Mouse (Mus musculus) limb, embryonic 13.5 days (tissue): Measurements from ENCODE around the gene Kcnn3. TPM values are rescaled to one million over a fixed set of nuclear protein-coding genes. Genes with fewer than 3 reads are reported as not detected.
A peak's percentile ranks its signal among the peaks of the same experiment; 100 is the strongest.

Experiments
- ATAC-seq: fragments of 200-750 bp; cut with Nextera tagmentation; 2 replicates; pipeline ENCODE4 v1.8.0; 2017; ENCODE audit warnings: low read depth, moderate number of reproducible peaks, moderate TSS enrichment; ENCODE audit not compliant: low FRiP score
- H3K27ac ChIP-seq: fragments of 300-500 bp; sonication (generic); 2 replicates; pipeline ENCODE4 v1.5.1; 2015; ENCODE audit warnings: inconsistent platforms, mild to moderate bottlenecking, moderate library complexity
- H3K27me3 ChIP-seq: fragments of 300-500 bp; sonication (generic); 2 replicates; pipeline ENCODE4 v1.6.1; 2015; ENCODE audit warnings: mild to moderate bottlenecking, inconsistent platforms
- H3K36me3 ChIP-seq: fragments of 300-500 bp; sonication (generic); 2 replicates; pipeline ENCODE4 v1.6.1; 2015; ENCODE audit warnings: inconsistent platforms, mild to moderate bottlenecking, moderate library complexity
- H3K4me1 ChIP-seq: fragments of 300-500 bp; sonication (generic); 2 replicates; pipeline ENCODE4 v1.6.1; 2015; ENCODE audit warnings: inconsistent platforms
- H3K4me2 ChIP-seq: fragments of 300-500 bp; sonication (generic); replicated peaks from 2 replicates; pipeline ENCODE4 v1.6.1; 2015; ENCODE audit warnings: inconsistent platforms, mild to moderate bottlenecking, moderate library complexity
- H3K4me3 ChIP-seq: fragments of 300-500 bp; sonication (generic); 2 replicates; pipeline ENCODE4 v1.5.1; 2015; ENCODE audit warnings: moderate library complexity, mild to moderate bottlenecking, inconsistent platforms
- H3K9ac ChIP-seq: fragments of 300-500 bp; sonication (generic); 2 replicates; pipeline ENCODE4 v1.6.1; 2015; ENCODE audit warnings: mild to moderate bottlenecking, inconsistent platforms
- H3K9me3 ChIP-seq: fragments of 300-500 bp; sonication (generic); 2 replicates; pipeline ENCODE4 v1.6.1; 2016; ENCODE audit warnings: inconsistent platforms
- WGBS: fragments of 180-500 bp; shearing (Covaris S2); methylation state at CpG from one replicate; pipeline ENCODE4 v1.1.7; 2015; 5-methylcytosine and 5-hydroxymethylcytosine counted together
- polyA plus RNA-seq: library from polyadenylated mRNA; unstranded; fragments of >200 nt; fragmentation: Nextera tagmentation; extraction: Ambion mirVana; gene quantifications from 2 replicates; pipeline ENCODE4 v1.2.1, GENCODE M21; 2015

Kcnn3 gene
- polyA plus RNA-seq: 3.5 and 3.6 TPM in 2 replicates

DNA sequence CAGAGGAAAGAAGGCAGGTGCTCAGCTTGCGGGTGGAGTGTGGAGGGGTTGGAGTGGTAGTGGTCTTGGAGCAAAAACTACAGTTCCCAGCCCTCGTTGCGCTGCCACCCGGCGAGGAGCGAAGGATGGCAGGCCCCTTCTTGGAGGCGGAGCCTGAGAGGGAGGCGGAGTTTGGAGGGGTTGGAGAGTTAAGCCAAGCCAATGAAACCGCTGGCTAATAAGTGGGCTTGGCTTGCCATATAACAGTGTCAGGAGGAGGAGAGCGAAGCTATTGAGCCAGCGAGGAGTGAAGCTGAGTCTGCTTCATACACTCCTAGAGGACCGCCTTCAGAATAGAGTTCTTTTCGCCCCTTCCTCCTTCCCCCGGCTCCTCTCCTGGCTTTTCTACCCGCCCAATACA, at the start of gene Kcnn3:
Gene Kcnn3, plus strand, starts transcription at position 271 of the 400 bp plus-strand sequence.
- Histone ChIP-seq H3K9ac (peak within 1 kb of the TSS; percentile 68), H3K4me1 (peaks cover 36% of the 10 kb centered on the region), H3K4me2 (peak within 1 kb of the TSS; percentile 94), H3K27ac (no peak within 1 kb of the TSS), H3K36me3 (no peaks in the 10 kb centered on the region), H3K4me3 (peak within 1 kb of the TSS; percentile 48), H3K9me3 (peaks cover 10% of the 10 kb centered on the region), H3K27me3 (peaks cover 34% of the 10 kb centered on the region)
- WGBS: 0% methylated on average over 15 of the region's 15 CpGs
- ATAC-seq: peak; percentile 92

DNA sequence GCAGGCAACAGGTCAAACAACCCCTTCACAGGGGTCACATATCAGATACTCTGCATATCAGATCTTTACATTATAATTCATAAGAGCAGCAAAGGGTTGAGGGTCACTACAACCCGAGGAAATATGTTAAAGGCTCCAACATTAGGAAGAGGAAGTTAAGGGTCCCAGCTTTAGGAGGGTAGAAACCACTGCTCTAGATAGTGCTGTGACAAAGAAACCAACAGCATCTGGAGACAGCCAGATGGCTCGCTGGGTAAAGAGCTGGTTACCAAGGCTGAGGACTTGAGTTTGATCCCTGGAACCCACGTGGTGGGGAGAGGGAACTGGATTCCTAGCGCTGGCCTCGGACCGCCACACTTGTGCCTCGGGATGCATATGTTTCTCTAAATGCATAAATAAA, 47.7 kb upstream of the Kcnn3 start:
- no peak for ATAC-seq
- Histone ChIP-seq H3K27ac (no peak overlapping the region), H3K4me2 (no peak overlapping the region), H3K9ac (no peak overlapping the region), H3K4me3 (no peak overlapping the region), H3K9me3 (no peaks in the 10 kb centered on the region), H3K27me3 (no peaks in the 10 kb centered on the region), H3K36me3 (peaks cover 26% of the 10 kb centered on the region), H3K4me1 (no peaks in the 10 kb centered on the region)
- WGBS: 82% methylated on average over 7 of the region's 7 CpGs

DNA sequence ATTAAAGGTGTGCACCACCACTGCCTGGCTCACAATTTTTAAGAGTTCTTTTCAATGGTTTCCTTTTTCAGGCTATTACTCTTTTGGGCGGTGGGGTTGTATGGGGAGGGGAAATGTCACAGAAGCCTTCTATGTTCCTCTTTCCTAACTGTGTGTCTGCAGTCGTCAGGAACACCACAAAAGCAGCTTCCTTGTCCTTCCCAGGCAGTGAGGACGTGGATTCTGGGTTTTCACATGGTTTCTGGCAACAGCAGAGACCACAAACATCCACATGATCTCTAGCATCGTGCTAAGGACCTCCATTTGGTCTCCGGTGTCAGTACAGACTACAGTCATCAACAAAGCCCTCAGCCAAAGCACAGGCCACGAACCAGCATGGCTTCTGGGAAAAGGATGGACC, 46.1 kb upstream of the Kcnn3 start:
- H3K27ac ChIP-seq: no peak overlapping the region
- H3K4me3 ChIP-seq: no peak overlapping the region
- ATAC-seq: no peak
- H3K36me3 ChIP-seq: peaks cover 11% of the 10 kb centered on the region
- no peaks in the 10 kb centered on the region for H3K4me1 ChIP-seq
- no peaks in the 10 kb centered on the region for H3K27me3 ChIP-seq
- WGBS: 72% methylated on average over 6 of the region's 6 CpGs
- H3K4me2 ChIP-seq: no peak overlapping the region
- H3K9ac ChIP-seq: no peak overlapping the region
- no peaks in the 10 kb centered on the region for H3K9me3 ChIP-seq

DNA sequence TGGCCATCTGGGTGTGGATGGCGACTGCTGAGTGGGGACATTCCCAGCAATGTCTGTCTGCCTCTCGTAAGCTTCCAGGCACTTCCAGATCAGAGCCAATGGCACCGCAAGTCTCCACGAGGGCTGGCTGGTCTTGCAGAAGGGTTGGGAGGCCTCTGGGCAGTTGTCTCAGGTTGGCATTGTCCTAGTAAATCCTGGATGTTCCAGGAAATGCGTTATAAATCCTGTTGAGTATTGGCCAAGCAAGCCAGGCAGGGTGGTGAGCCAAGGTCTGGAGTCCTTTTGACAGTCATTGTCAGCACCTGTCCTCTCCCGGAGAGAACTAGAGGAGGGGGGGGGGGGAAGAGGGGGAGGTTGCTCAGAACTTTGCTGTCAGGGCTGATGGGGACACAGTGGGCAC, 40.9 kb upstream of the Kcnn3 start:
- H3K4me2 ChIP-seq: no peak overlapping the region
- WGBS: 76% methylated on average over 6 of the region's 6 CpGs
- H3K4me3 ChIP-seq: no peak overlapping the region
- no peaks in the 10 kb centered on the region for H3K4me1 ChIP-seq
- H3K27me3 ChIP-seq: no peaks in the 10 kb centered on the region
- 0 out of 2 replicates have a peak, but pooled peaks cover 3% of the 10 kb centered on the region for H3K9me3 ChIP-seq
- no peak for ATAC-seq
- no peak overlapping the region for H3K9ac ChIP-seq
- no peak overlapping the region for H3K27ac ChIP-seq
- H3K36me3 ChIP-seq: no peaks in the 10 kb centered on the region

DNA sequence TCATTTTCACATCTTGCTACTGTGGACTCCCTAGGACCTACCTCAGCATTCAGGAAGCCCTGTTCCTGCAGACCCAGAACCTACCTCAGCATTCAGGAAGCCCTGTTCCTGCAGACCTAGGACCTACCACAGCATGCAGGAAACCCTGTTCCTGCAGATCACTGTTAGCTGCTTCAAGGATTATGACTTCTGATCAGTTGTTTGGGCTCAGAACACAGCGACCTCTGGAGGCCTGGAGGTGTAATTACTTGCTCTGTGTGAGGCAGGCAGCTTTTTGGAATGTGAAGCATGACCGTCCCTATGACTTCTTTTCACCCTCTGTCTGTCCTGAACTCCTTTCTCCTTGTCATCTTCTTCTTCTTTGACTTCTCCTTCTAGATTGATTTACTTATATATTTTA, 38.5 kb upstream of the Kcnn3 start:
- Histone ChIP-seq H3K27me3 (no peaks in the 10 kb centered on the region), H3K9me3 (0 out of 2 replicates have a peak, but pooled peaks cover 3% of the 10 kb centered on the region), H3K4me3 (no peak overlapping the region), H3K4me2 (no peak overlapping the region), H3K27ac (no peak overlapping the region), H3K9ac (no peak overlapping the region), H3K4me1 (0 out of 2 replicates have a peak, but pooled peaks cover 6% of the 10 kb centered on the region), H3K36me3 (no peaks in the 10 kb centered on the region)
- ATAC-seq: no peak
- 51% methylated on average over 2 of the region's 2 CpGs for WGBS

DNA sequence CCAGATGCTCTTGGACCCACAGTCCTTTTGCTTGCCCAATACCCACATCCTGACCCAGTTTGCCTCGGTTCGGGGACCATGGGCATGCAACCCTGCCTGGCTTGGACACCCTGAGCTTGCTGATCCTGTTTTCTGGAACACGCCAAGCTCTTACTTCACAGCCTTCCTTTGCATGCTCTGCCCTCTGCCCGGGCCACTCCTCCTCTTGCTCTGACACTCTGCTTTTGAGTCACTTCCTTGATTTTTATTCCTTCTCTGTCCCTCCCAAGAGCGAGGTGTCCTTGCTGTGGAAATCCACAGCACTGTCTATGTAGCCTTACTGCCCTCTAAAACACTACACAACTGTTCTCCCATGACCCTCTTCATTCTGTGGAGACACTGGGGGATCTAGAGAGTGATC, 37.7 kb upstream of the Kcnn3 start:
- no peak for ATAC-seq
- H3K4me1 ChIP-seq: 0 out of 2 replicates have a peak, but pooled peaks cover 7% of the 10 kb centered on the region
- H3K36me3 ChIP-seq: no peaks in the 10 kb centered on the region
- no peak overlapping the region for H3K4me2 ChIP-seq
- WGBS: 94% methylated on average over 5 of the region's 5 CpGs
- no peak overlapping the region for H3K27ac ChIP-seq
- 0 out of 2 replicates have a peak, but pooled peaks cover 3% of the 10 kb centered on the region for H3K9me3 ChIP-seq
- 0 out of 2 replicates have a peak, but pooled peaks cover 6% of the 10 kb centered on the region for H3K27me3 ChIP-seq
- no peak overlapping the region for H3K9ac ChIP-seq
- H3K4me3 ChIP-seq: no peak overlapping the region

DNA sequence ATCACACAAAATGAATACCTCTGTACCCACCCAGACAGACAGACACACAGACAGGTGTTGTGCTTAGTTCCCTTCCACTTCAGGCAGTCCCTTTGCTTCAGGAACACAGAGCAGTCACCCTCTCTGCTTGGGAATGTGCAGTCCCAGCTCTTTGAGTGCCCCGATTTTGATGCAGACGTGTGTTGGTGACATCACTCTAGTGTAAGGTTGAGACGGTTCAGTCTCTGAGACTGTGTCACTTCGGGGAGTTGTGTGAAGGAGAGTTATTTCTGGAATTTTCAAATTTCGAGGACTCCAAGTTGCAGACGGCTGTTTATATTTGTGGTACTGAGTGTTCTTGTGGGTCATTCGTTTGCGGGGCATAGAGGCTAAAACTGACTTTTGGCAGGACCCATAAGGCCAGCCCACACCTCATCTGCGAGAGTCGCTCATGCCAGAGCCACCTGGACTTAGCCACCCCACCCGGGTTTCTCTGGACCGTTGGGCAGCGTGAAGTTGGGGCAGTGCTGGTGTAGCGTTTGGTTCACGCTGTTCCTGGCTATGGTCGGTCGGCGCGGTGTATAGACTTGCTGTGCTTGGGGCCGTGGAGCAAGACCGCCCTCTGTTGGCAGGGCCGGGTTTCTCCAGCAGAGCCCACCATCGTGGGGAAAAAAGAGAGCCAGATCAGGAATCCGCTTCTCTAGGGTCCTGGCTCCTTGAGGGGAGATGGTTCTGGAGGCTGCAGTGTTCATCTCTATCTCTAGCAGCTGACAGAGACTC, 35.0 kb upstream of the Kcnn3 start:
- Histone ChIP-seq H3K9me3 (0 out of 2 replicates have a peak, but pooled peaks cover 3% of the 10 kb centered on the region), H3K36me3 (no peaks in the 10 kb centered on the region), H3K4me2 (peak overlapping the region; percentile 50), H3K4me1 (0 out of 2 replicates have a peak, but pooled peaks cover 13% of the 10 kb centered on the region), H3K4me3 (0 out of 2 replicates have a peak overlapping the region, but pooled peaks have one; percentile 17), H3K9ac (peak overlapping the region; percentile 50; the same call in 1 of the 2 replicates), H3K27ac (no peak overlapping the region), H3K27me3 (0 out of 2 replicates have a peak, but pooled peaks cover 6% of the 10 kb centered on the region)
- peak; percentile 83 for ATAC-seq
- 18% methylated on average over 24 of the region's 24 CpGs for WGBS

DNA sequence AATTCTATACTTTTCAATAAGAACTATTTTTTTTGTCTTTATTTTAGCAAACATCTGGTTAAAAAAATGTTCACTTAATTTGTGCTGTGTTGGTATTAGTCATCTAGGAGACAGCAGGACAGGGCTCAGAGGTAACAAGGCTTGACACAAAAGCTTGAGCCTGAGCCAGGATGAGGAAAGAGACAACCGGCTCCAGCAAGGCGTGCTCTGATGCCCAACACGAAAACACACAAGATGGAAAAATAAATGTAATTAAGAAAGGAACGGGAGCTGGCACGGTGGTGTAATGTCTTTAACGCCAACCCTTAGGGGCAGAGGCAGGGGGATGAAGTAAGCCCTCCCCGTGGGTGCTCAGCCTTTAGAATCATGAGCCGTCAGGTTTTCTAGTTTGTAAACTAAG, 33.9 kb upstream of the Kcnn3 start:
- no peak for ATAC-seq
- H3K27ac ChIP-seq: no peak overlapping the region
- H3K4me3 ChIP-seq: no peak overlapping the region
- 80% methylated on average over 8 of the region's 8 CpGs for WGBS
- H3K27me3 ChIP-seq: 0 out of 2 replicates have a peak, but pooled peaks cover 6% of the 10 kb centered on the region
- no peaks in the 10 kb centered on the region for H3K36me3 ChIP-seq
- 0 out of 2 replicates have a peak, but pooled peaks cover 3% of the 10 kb centered on the region for H3K9me3 ChIP-seq
- no peak overlapping the region for H3K4me2 ChIP-seq
- no peak overlapping the region for H3K9ac ChIP-seq
- 0 out of 2 replicates have a peak, but pooled peaks cover 13% of the 10 kb centered on the region for H3K4me1 ChIP-seq

DNA sequence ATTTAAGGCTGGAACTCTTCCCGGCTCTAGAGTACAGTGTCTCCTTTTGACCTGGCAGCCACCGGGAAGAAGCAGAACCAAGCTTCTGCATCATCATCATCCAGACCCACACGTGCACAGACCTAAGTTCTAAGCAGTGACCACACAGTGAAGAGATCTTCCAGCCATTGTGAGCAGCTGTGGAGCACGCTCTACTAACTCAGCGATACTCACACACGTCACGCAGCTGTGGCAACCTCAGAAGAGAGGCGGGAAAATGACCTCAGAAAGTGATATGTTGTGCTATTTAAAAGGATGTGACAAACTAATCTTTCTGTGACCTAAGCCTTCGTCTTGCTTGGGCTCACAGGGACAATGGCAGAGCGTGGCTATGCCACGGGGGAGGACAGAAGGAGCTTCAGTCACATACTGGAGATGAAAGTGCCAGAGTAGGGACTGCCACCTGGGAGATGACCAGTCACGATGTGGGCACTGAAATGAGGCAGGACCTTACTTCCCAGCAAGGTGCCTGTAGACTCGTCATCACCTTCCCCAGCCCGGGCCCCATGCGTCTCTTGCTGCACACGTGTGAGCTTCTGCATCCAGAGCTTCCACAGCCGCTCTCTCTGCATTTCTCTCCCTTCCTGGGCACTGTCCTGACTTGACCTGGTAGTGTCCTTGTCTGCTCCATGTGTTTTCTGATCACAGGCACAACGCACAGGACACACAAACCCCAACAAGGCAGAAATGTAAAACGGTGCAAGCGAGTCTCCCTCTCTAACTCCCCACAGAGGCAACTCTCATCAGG, 32.9 kb upstream of the Kcnn3 start:
- no peak overlapping the region for H3K4me2 ChIP-seq
- H3K9ac ChIP-seq: no peak overlapping the region; the same call in 1 of the 2 replicates
- no peaks in the 10 kb centered on the region for H3K36me3 ChIP-seq
- H3K4me1 ChIP-seq: peaks cover 16% of the 10 kb centered on the region
- H3K4me3 ChIP-seq: no peak overlapping the region
- H3K9me3 ChIP-seq: no peaks in the 10 kb centered on the region
- 0 out of 2 replicates have a peak, but pooled peaks cover 6% of the 10 kb centered on the region for H3K27me3 ChIP-seq
- 70% methylated on average over 20 of the region's 20 CpGs for WGBS
- no peak overlapping the region for H3K27ac ChIP-seq
- no peak for ATAC-seq

DNA sequence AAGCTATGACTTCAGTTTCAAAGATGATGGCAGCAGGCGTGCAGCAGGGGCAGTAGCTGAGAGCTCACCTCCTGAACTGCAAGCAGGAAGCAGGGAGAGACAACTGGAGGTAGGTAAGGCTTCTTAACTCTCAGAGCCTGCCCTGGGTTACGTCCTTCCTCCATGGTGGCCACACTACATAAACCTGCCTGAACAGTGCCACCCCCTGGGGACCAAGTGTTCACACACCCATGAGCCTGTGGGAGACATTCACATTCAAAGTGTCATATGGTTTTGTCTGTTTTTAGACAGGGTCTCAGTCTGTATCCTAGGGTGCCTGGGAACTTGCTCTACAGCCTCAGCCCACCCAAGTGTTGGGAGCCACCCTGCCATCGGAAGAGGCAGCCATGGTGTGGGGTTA, 29.2 kb upstream of the Kcnn3 start:
- Histone ChIP-seq H3K9ac (no peak overlapping the region), H3K27ac (no peak overlapping the region), H3K36me3 (no peaks in the 10 kb centered on the region), H3K27me3 (0 out of 2 replicates have a peak, but pooled peaks cover 6% of the 10 kb centered on the region), H3K4me1 (peaks cover 30% of the 10 kb centered on the region), H3K4me3 (no peak overlapping the region), H3K9me3 (no peaks in the 10 kb centered on the region), H3K4me2 (no peak overlapping the region)
- WGBS: 91% methylated on average over 3 of the region's 3 CpGs
- ATAC-seq: no peak

DNA sequence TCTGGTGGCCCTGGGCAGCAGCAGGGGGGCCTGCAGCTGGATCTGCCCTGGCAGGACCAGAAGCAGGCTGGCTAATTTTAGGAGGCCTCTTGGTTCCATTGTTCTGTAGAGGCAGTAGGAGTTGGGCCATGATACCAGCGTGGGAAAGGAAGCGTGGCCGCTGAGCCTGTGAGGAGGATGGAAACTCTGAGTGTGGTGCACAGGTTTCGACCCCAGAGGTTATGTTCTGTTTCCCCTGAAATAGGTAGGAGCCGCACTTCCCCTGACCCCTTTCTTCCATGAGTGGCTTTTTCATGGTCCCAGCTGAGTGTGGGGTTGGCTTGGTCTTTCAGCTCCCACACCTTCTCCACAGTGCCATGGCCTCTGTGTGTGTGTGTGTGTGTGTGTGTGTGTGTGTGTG, 28.4 kb upstream of the Kcnn3 start:
- ATAC-seq: no peak
- Histone ChIP-seq H3K9me3 (no peaks in the 10 kb centered on the region), H3K36me3 (no peaks in the 10 kb centered on the region), H3K9ac (no peak overlapping the region), H3K27me3 (0 out of 2 replicates have a peak, but pooled peaks cover 6% of the 10 kb centered on the region), H3K27ac (no peak overlapping the region), H3K4me3 (no peak overlapping the region), H3K4me2 (no peak overlapping the region), H3K4me1 (peaks cover 30% of the 10 kb centered on the region)
- WGBS: 87% methylated on average over 5 of the region's 5 CpGs

DNA sequence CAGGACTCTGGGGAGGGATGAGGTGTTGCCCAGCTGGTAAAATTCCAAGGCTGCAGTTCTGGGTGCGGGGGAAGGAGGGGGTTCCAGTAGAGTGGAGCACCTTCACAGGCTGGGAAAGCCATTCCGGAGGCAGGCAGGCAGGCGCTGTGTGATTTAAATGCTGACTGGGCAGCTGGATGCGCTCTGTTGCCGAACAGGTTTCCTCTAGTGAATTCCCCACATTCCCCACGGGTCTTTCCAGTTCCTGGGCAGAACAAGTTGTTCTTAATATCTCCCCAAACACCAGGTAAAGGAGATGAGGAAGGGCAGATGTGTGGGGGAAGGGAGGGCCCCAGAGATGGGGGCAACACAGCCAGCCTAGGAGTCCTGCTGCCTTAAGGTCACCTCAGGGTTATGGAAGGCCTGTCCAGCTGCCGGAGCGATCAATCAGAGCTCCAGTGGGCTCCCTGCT, 27.2 kb upstream of the Kcnn3 start:
- WGBS: 33% methylated on average over 8 of the region's 8 CpGs
- ATAC-seq: no peak

More for the DNA sequence above, 27.2 kb upstream of the Kcnn3 start:
- Histone ChIP-seq H3K4me2 (no peak overlapping the region), H3K9me3 (no peaks in the 10 kb centered on the region), H3K4me1 (peaks cover 24% of the 10 kb centered on the region), H3K27ac (no peak overlapping the region), H3K9ac (0 out of 2 replicates have a peak overlapping the region, but pooled peaks have one; percentile 4), H3K4me3 (no peak overlapping the region), H3K36me3 (no peaks in the 10 kb centered on the region), H3K27me3 (no peaks in the 10 kb centered on the region)
